Mouse (Mus musculus) mature B cell (primary cell): ENCODE measurements around the gene Pex13.

Experiments
- in situ Hi-C: fragments of 300-500 bp; cut with MboI; formaldehyde crosslinking; loops from 2 replicates; pipeline ENCODE4 v1.14.3; 2019

Pex13 gene

GRCm38 (mm10) chr11:23665798-23666501 is at the start of gene Pex13:
Gene Pex13 (minus strand): TSS chr11:23665959.
- in situ Hi-C loops, result no loop called here

- in situ Hi-C loops, result no loop called here
Measured at GRCm38 (mm10) chr11:23712299-23712698, 46.5 kb upstream of the Pex13 start.

DNA sequence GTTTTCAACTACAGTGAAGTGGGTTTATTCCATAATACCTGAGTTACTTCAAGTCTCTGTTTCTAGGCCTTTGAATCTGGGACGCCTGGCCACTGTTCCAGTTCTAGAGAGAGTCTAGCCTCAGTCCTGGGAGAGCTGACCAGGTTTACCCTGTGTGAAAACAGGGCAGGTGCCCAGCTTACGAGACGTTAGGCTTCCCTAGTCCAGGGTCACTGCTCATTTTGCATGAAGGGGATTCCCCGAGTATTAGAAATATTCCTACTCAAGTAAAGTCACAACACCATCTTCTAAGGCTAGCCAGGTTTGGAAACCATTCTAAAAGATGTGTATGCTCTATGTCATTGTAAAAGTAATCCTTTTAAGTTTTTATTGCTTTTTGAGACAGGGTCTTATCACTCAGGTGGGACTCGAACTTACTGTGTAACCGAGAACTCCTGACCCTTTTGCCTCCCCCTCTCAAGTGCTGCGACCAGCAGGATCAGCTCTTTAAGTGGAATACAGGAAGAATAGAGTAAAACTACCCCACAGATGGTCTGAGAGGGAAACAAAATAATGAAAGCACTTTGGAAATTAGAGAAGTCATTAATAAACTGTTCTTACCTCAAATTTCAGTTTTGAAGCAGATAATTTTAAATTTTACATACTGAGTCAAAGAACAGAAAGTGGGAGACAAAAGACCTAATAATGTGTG is 39.0 kb upstream of the Pex13 start:
- in situ Hi-C loops, result no loop called here

DNA sequence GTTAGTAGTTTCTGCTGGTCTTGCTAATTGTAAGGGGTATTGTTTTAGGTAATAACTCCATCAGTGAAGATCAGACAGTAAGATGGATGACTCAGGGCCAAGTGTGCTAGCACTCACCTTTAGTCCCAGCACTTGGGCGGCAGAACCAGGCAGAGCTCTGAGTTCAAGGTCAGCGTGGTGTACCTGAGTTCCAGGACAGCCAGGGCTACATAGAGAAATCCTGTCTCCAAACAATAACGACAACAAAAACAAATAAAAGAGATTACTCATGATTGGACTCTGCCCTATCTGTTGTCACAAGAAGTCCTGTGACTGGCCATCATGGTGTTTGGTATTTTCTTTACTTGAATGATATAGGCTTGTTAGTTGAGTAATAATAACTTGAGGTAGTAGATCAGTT is 36.1 kb upstream of the Pex13 start:
- in situ Hi-C loops, result no loop called here

- in situ Hi-C loops, result no loop called here
Measured at GRCm38 (mm10) chr11:23699414-23700095, 33.8 kb upstream of the Pex13 start.

DNA sequence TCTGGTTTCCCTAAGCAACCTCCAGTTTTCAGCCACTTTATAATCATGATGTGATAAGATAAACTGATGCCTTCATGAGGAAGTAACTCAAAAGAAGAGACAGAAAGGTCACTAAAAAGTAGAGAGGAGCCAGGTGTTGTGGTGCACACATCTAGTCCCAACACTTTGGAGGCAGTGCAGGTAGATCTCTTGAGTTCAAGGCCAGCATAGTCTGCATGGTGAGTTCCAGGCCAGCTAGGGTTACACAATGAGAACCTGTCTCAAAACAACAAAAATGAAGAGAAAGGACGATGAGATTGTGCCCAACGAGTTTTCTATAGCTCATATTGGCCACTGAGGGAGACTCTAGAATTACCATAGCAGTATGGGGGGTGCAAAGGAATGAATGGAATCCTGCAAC is 32.8 kb upstream of the Pex13 start:
- in situ Hi-C loops, result no loop called here

DNA sequence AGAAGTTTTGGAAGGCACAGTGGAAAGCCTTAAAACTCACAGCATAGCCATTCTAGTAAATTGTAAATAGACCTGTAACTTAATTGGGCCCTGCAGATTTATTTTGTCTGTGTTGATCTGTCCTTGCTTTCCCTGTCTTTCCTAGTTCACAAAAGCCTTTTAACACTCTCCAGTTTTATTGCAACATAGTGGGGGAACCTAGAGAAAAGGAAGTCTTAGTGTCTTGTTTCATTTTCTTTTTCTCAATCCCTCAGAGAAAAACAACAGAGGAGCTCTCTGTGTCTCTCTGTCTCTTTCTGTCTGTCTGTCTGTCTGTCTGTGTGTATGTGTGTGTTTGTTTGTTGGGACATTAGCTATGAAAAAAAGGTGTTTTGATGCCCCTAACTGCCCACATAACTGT is 30.1 kb upstream of the Pex13 start:
- in situ Hi-C loops, result no loop called here

GRCm38 (mm10) chr11:23693286-23693685 is 27.5 kb upstream of the Pex13 start:
- in situ Hi-C loops, result no loop called here

- in situ Hi-C loops, result loop anchor here (10.0 kb wide), 1 partner anchor 267 kb away; no protein-coding TSS in a partner anchor
Measured at GRCm38 (mm10) chr11:23688060-23688459, 22.3 kb upstream of the Pex13 start.

DNA sequence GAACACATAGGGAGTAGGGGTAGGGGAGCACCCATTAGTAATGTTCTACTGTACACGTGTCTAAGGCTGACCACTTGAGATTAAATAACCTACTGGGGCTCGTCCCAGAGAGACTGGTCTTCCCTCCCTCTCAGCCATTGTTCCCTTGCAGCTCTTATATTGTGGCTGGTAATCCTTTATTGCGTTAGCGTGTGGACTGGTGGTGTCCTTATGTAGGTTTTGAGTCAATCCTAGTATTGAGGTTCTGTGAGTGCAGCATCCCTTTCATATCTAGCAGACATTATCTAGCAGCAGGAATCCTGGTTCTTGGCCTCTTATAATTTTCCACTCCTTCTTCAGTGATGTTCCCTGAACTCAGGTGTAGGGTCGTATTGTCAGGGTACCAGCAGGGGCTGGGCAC is 20.9 kb upstream of the Pex13 start:
- in situ Hi-C loops, result loop anchor here (10.0 kb wide), 1 partner anchor 268 kb away; no protein-coding TSS in a partner anchor

- in situ Hi-C loops, result loop anchor here (10.0 kb wide), 1 partner anchor 272 kb away; no protein-coding TSS in a partner anchor
Measured at GRCm38 (mm10) chr11:23682561-23682960, 16.8 kb upstream of the Pex13 start.

- in situ Hi-C loops, result loop anchor here (10.0 kb wide), 1 partner anchor 274 kb away; no protein-coding TSS in a partner anchor
Measured at GRCm38 (mm10) chr11:23680435-23680950, 14.7 kb upstream of the Pex13 start.

GRCm38 (mm10) chr11:23679044-23679642 is 13.4 kb upstream of the Pex13 start:
- in situ Hi-C loops, result loop anchor here (10.0 kb wide), 1 partner anchor 176 kb away; no protein-coding TSS in a partner anchor

GRCm38 (mm10) chr11:23676100-23676499 is 10.3 kb upstream of the Pex13 start:
- in situ Hi-C loops, result loop anchor here (10.0 kb wide), 1 partner anchor 179 kb away; no protein-coding TSS in a partner anchor

DNA sequence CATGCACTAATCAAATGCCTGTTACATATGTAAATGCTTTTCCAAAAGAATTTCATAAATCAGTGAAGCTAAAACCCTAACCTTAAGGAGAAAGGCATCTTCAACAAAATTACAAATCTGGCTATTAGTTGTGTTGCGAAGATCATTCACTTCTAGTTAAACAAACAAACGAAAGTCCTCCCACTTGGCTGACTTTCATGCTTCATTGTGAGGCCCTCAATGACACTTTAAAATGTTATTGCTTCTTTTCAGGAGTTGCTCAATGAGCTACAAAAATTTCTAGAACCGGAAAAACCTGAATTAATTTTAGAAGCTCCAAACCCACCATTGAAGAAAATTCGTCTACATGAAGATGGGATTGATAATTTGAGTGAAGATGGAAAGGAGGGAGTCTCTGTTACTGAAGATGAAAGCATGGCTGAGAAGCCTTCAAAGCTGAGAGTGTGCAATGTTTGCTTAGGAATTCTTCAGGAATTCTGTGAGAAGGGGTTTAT is 6.5 kb upstream of the Pex13 start:
- in situ Hi-C loops, result loop anchor here (10.0 kb wide), 1 partner anchor 182 kb away; no protein-coding TSS in a partner anchor

DNA sequence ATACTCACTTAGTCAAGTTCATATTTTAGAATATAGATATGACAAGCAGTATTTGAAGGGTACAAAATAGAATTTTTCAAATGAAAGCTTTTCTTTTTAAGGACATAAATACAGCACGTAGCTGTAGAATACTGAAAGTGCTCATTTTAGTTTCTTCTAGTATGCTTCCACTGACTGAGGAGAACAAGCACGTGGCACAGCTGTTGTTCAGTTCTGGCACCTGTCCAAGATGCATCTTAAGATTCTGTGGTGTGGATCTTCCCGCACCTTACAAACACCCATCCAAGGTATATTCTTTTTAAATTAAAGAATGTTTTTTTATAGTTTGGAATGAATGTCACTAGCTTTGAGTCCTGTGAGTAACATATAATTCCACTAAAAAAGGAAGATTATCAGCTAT is 1.4 kb upstream of the Pex13 start:
- in situ Hi-C loops, result no loop called here

- in situ Hi-C loops, result no loop called here
Measured at GRCm38 (mm10) chr11:23666526-23666925, 767 bp upstream of the Pex13 start.

DNA sequence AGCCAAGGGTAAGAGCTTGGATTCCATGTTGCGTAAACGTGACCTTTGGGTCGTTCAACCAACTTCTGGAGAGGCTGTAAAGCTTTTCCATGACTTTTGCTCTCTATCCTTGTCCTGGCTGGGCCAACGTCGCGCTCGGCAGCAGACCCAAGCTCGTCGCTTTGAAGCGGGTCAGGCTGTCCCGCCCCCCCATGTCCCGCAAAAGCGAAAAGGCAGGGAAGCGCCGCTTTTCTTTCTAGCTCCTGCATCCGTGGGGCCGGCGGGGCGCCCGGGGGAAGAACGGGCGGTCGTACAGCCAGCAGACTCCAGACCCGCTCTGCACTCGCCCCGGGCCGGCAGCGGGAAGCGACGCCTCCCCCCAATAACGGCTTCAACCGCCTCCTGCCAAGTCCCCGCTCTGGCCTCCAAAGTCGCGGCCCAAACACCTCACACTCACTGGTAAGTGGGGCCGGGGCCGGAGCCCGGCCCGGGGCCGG is 410 bp downstream of the Pex13 start, which contains the start of gene Pus10:
TSS of gene Pus10 (plus strand) at position 364 of the 476 bp plus-strand sequence.
- in situ Hi-C loops, result no loop called here

- in situ Hi-C loops, result no loop called here
Measured at GRCm38 (mm10) chr11:23664232-23664631, 1.5 kb downstream of the Pex13 start.

GRCm38 (mm10) chr11:23657791-23658190 is 8.0 kb downstream of the Pex13 start:
- in situ Hi-C loops, result no loop called here

DNA sequence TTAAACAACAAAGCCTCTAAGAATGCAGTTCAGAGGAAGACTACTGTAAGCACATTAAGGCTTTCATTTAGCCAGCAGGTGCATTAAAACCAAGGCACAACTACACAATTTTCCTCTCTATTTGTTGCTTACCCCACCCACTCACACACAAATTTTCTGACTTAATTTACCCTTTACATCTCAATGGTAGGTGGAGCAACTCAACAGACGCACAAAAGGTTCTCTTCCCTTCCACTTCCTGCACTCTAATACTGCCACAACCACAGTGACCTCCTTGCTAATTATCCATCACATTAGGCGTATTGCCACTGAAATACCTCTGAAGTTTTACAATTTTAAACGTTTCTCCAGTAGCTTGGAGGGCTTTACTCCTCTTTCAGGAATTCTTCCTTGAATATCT is 12.1 kb downstream of the Pex13 start:
- in situ Hi-C loops, result no loop called here
